Mouse (Mus musculus) CH12.LX (cell line): ENCODE measurements around the gene Ankrd9. TPM values are rescaled to one million over a fixed set of nuclear protein-coding genes. Genes with fewer than 3 reads are reported as not detected.

Experiments used
- DNase-seq: peaks from one replicate; pipeline ENCODE4 v3.0.0-alpha.2; 2013; ENCODE audit errors: extremely low read depth
- H3K27ac ChIP-seq: 2 replicates; pipeline ENCODE4 v1.5.1; 2012; ENCODE audit warnings: low read depth, mild to moderate bottlenecking, control low read depth, moderate library complexity; ENCODE audit not compliant: insufficient read depth
- H3K27me3 ChIP-seq: replicated peaks from 2 replicates; pipeline ENCODE3; 2012; ENCODE audit warnings: inconsistent platforms
- H3K36me3 ChIP-seq, 2 experiments: replicated peaks in 1 of 2; 2 replicates each; pipeline versions ENCODE3 to v1.6.1; 2012; ENCODE audit warnings: inconsistent platforms in 1 of 2, low read length in 1 of 2, mild to moderate bottlenecking in 1 of 2, mixed read lengths in 1 of 2, moderate library complexity in 1 of 2; ENCODE audit not compliant: control insufficient read depth in 1 of 2, insufficient read depth in 1 of 2
- H3K4me1 ChIP-seq, 2 experiments: 2 replicates each; pipeline ENCODE4 v1.6.1; 2012; ENCODE audit warnings: inconsistent platforms in 1 of 2, moderate library complexity in 1 of 2; ENCODE audit not compliant: insufficient read depth in 2 of 2, control insufficient read depth in 1 of 2
- H3K4me2 ChIP-seq: 2 replicates; pipeline ENCODE4 v1.6.1; 2012; ENCODE audit warnings: low read depth, mild to moderate bottlenecking, control low read depth; ENCODE audit not compliant: poor library complexity, insufficient read depth, severe bottlenecking
- H3K4me3 ChIP-seq, 3 experiments: fragments of 150-350 bp in 1 of 3; sonication (generic) in 1 of 3; replicated peaks in 1 of 3; 2 replicates each; pipeline versions ENCODE3 to v1.5.1; 2011 to 2012; ENCODE audit warnings: low read depth in 2 of 3, low read length in 2 of 3, mild to moderate bottlenecking in 2 of 3, moderate library complexity in 2 of 3, control low read depth in 1 of 3, improper control_type of control experiment in 1 of 3, inconsistent platforms in 1 of 3, mixed read lengths in 1 of 3; ENCODE audit not compliant: poor library complexity in 1 of 3
- H3K79me2 ChIP-seq: replicated peaks from 2 replicates; pipeline ENCODE4 v1.6.1; 2012; ENCODE audit warnings: mild to moderate bottlenecking, moderate library complexity; ENCODE audit not compliant: control insufficient read depth, poor library complexity, insufficient read depth, severe bottlenecking; ENCODE audit errors: extremely low read depth
- H3K9ac ChIP-seq: 2 replicates; pipeline ENCODE4 v1.6.1; 2012; ENCODE audit warnings: low read depth, mild to moderate bottlenecking, control low read depth, moderate library complexity; ENCODE audit not compliant: insufficient read depth
- H3K9me3 ChIP-seq: replicated peaks from 2 replicates; pipeline ENCODE3; 2012; ENCODE audit warnings: low read length, inconsistent platforms, mixed read lengths
- BHLHE40 ChIP-seq: IDR thresholded peaks from 2 replicates; pipeline ENCODE4 v1.6.1; 2011; ENCODE audit warnings: mild to moderate bottlenecking, low read depth, low read length, improper control_type of control experiment
- CHD2 ChIP-seq: IDR thresholded peaks from 2 replicates; pipeline ENCODE4 v1.6.1; 2011; ENCODE audit warnings: low read length, improper control_type of control experiment
- CTCF ChIP-seq, 2 experiments: IDR thresholded peaks in 1 of 2; conservative IDR thresholded peaks in 1 of 2; 2 replicates each; pipeline ENCODE4 v1.5.1; 2011 to 2012; ENCODE audit warnings: low read depth in 2 of 2, low read length in 2 of 2, improper control_type of control experiment in 1 of 2, inconsistent platforms in 1 of 2, mild to moderate bottlenecking in 1 of 2, moderate library complexity in 1 of 2
- E2F4 ChIP-seq: IDR thresholded peaks from 2 replicates; pipeline ENCODE4 v1.6.1; 2011; ENCODE audit warnings: low read depth, low read length, improper control_type of control experiment; ENCODE audit not compliant: insufficient replicate concordance
- ELF1 ChIP-seq: IDR thresholded peaks from 2 replicates; pipeline ENCODE4 v1.6.1; 2014; ENCODE audit warnings: low read depth, mild to moderate bottlenecking, inconsistent platforms, low read length, improper control_type of control experiment
- EP300 ChIP-seq: IDR thresholded peaks from 2 replicates; pipeline ENCODE4 v1.6.1; 2011; ENCODE audit warnings: low read length, improper control_type of control experiment
- ETS1 ChIP-seq: conservative IDR thresholded peaks from 2 replicates; pipeline ENCODE4 v1.6.1; 2012; ENCODE audit warnings: low read depth, mild to moderate bottlenecking, inconsistent platforms, low read length, improper control_type of control experiment, moderate library complexity
- GABPA ChIP-seq: IDR thresholded peaks from 2 replicates; pipeline ENCODE4 v1.6.1; 2012; ENCODE audit warnings: low read depth, low read length, improper control_type of control experiment, inconsistent platforms; ENCODE audit not compliant: insufficient replicate concordance
- IRF4 ChIP-seq: IDR thresholded peaks from 2 replicates; pipeline ENCODE4 v1.6.1; 2014; ENCODE audit warnings: low read depth, mild to moderate bottlenecking, inconsistent platforms, low read length, improper control_type of control experiment
- JUN ChIP-seq: IDR thresholded peaks from 2 replicates; pipeline ENCODE4 v1.6.1; 2011; ENCODE audit warnings: low read depth, mild to moderate bottlenecking, low read length, improper control_type of control experiment, moderate library complexity; ENCODE audit not compliant: insufficient read depth
- JUND ChIP-seq: conservative IDR thresholded peaks from 2 replicates; pipeline ENCODE4 v1.6.1; 2011; ENCODE audit warnings: low read depth, low read length, improper control_type of control experiment
- KAT2A ChIP-seq: IDR thresholded peaks from 2 replicates; pipeline ENCODE4 v1.6.1; 2012; ENCODE audit warnings: low read length, improper control_type of control experiment, inconsistent platforms; ENCODE audit not compliant: insufficient replicate concordance
- MAFK ChIP-seq: IDR thresholded peaks from 2 replicates; pipeline ENCODE4 v1.6.1; 2011; ENCODE audit warnings: low read length, improper control_type of control experiment; ENCODE audit not compliant: insufficient replicate concordance
- MAX ChIP-seq: IDR thresholded peaks from 2 replicates; pipeline ENCODE4 v1.6.1; 2011; ENCODE audit warnings: low read length, improper control_type of control experiment
- MAZ ChIP-seq: IDR thresholded peaks from 2 replicates; pipeline ENCODE4 v1.6.1; 2012; ENCODE audit warnings: low read depth, mild to moderate bottlenecking, inconsistent platforms, low read length, improper control_type of control experiment, moderate library complexity
- MEF2A ChIP-seq: IDR thresholded peaks from 2 replicates; pipeline ENCODE4 v1.6.1; 2014; ENCODE audit warnings: low read depth, mild to moderate bottlenecking, inconsistent platforms, low read length, improper control_type of control experiment, borderline replicate concordance
- MXI1 ChIP-seq: IDR thresholded peaks from 2 replicates; pipeline ENCODE4 v1.6.1; 2011; ENCODE audit warnings: mild to moderate bottlenecking, low read depth, low read length, improper control_type of control experiment
- MYC ChIP-seq: IDR thresholded peaks from 2 replicates; pipeline ENCODE4 v1.6.1; 2011; ENCODE audit warnings: low read depth, mild to moderate bottlenecking, improper control_type of control experiment, low read length
- NELFE ChIP-seq: IDR thresholded peaks from 2 replicates; pipeline ENCODE4 v1.6.1; 2011; ENCODE audit warnings: low read depth, low read length, improper control_type of control experiment
- NRF1 ChIP-seq: IDR thresholded peaks from 2 replicates; pipeline ENCODE4 v1.6.1; 2014; ENCODE audit warnings: low read depth, mild to moderate bottlenecking, inconsistent platforms, low read length, improper control_type of control experiment, moderate library complexity
- PAX5 ChIP-seq: IDR thresholded peaks from 2 replicates; pipeline ENCODE4 v1.6.1; 2012; ENCODE audit warnings: low read length, inconsistent platforms, mixed read lengths
- POLR2A ChIP-seq: IDR thresholded peaks from 2 replicates; pipeline ENCODE4 v1.6.1; 2011; ENCODE audit warnings: low read depth, mild to moderate bottlenecking, improper control_type of control experiment, low read length
- POLR2AphosphoS2 ChIP-seq: IDR thresholded peaks from 2 replicates; pipeline ENCODE4 v1.6.1; 2011; ENCODE audit warnings: low read depth, low read length, improper control_type of control experiment
- RCOR1 ChIP-seq: conservative IDR thresholded peaks from 2 replicates; pipeline ENCODE4 v1.6.1; 2012; ENCODE audit warnings: low read depth, mild to moderate bottlenecking, inconsistent platforms, low read length, improper control_type of control experiment
- SIN3A ChIP-seq: IDR thresholded peaks from 2 replicates; pipeline ENCODE4 v1.6.1; 2012; ENCODE audit warnings: low read length, improper control_type of control experiment, inconsistent platforms
- SMC3 ChIP-seq: IDR thresholded peaks from 2 replicates; pipeline ENCODE4 v1.6.1; 2011; ENCODE audit warnings: low read depth, low read length, improper control_type of control experiment
- TBP ChIP-seq: conservative IDR thresholded peaks from 2 replicates; pipeline ENCODE4 v1.6.1; 2011; ENCODE audit warnings: low read depth, low read length, improper control_type of control experiment
- TCF12 ChIP-seq: IDR thresholded peaks from 2 replicates; pipeline ENCODE4 v1.6.1; 2014; ENCODE audit warnings: low read depth, mild to moderate bottlenecking, inconsistent platforms, low read length, improper control_type of control experiment
- USF1 ChIP-seq: IDR thresholded peaks from 2 replicates; pipeline ENCODE4 v1.6.1; 2014; ENCODE audit warnings: low read depth, mild to moderate bottlenecking, inconsistent platforms, low read length, improper control_type of control experiment
- USF2 ChIP-seq: conservative IDR thresholded peaks from 2 replicates; pipeline ENCODE4 v1.6.1; 2011; ENCODE audit warnings: low read depth, low read length, improper control_type of control experiment
- ZC3H11A ChIP-seq: IDR thresholded peaks from 2 replicates; pipeline ENCODE4 v1.6.1; 2012; ENCODE audit warnings: low read depth, mild to moderate bottlenecking, inconsistent platforms, low read length, improper control_type of control experiment
- ZKSCAN1 ChIP-seq: IDR thresholded peaks from 2 replicates; pipeline ENCODE4 v1.6.1; 2012; ENCODE audit warnings: low read depth, inconsistent platforms, low read length, improper control_type of control experiment, borderline replicate concordance
- ZMIZ1 ChIP-seq: IDR thresholded peaks from 2 replicates; pipeline ENCODE4 v1.6.1; 2012; ENCODE audit warnings: low read depth, mild to moderate bottlenecking, inconsistent platforms, low read length, improper control_type of control experiment
- ZNF384 ChIP-seq: IDR thresholded peaks from 2 replicates; pipeline ENCODE4 v1.6.1; 2012; ENCODE audit warnings: low read depth, low read length, improper control_type of control experiment, inconsistent platforms
- dilution Hi-C: fragments of 300-500 bp; cut with MboI; formaldehyde crosslinking; loops from 2 replicates; pipeline ENCODE4 v1.14.3; 2020; ENCODE audit warnings: low sequenced_read_pairs; ENCODE audit not compliant: extremely low pct_unique_long_range_greater_than_20kb, extremely low pct_ligation_motif_present
- in situ Hi-C: fragments of 300-500 bp; cut with MboI; formaldehyde crosslinking; loops from 3 replicates; pipeline ENCODE4 v1.14.3; 2019; ENCODE audit warnings: low sequenced_read_pairs, low pct_ligation_motif_present, low pct_unique_long_range_greater_than_20kb, mixed read lengths
- polyA plus RNA-seq: library from polyadenylated mRNA; unstranded; fragments of >175 nt; gene quantifications from 2 replicates; pipeline ENCODE4 v1.2.1, GENCODE M21; 2012; ENCODE audit warnings: low read depth; ENCODE audit not compliant: insufficient read length
- total RNA-seq, 2 experiments: library from RNA; depleted of rRNA; stranded (reverse); fragments of 300-350 nt in 1 of 2; fragments of >200 nt in 1 of 2; gene quantifications; 2 replicates each; pipeline ENCODE4 v1.2.3; 2012 to 2014

Ankrd9 gene
- total and polyA plus RNA-seq, 3 experiments, result 2.4 to 5.2 (median 2.5) TPM

GRCm38 (mm10) chr12:110992128-110992553 lies 13.3 kb upstream of the Ankrd9 start (continued):
- no peak for TF ChIP-seq NRF1
- TF ChIP-seq POLR2A, result peak; percentile 52; the same call in 1 of the 2 replicates
- TF ChIP-seq JUN, result no peak
- no peak for TF ChIP-seq MAFK
- peak; percentile 46; the same call in 1 of the 2 replicates for TF ChIP-seq BHLHE40
- no peak for TF ChIP-seq MYC
- TF ChIP-seq SIN3A, result no peak
- peak; percentile 78 for TF ChIP-seq NELFE
- peak; percentile 51 for TF ChIP-seq MEF2A

GRCm38 (mm10) chr12:110991361-110992127 lies 12.7 kb upstream of the Ankrd9 start:
- H3K9ac ChIP-seq, result peak overlapping the region; percentile 76
- H3K79me2 ChIP-seq, result no peaks in the 10 kb centered on the region
- peak overlapping the region; percentile 27 to 57 (median 49) for H3K4me3 ChIP-seq
- in situ Hi-C loops, result loop anchor here (5.0 kb wide), 1 partner anchor 54 kb away; no protein-coding TSS in a partner anchor
- dilution Hi-C loops, result no loop called here
- H3K27ac ChIP-seq, result peak overlapping the region; percentile 27
- H3K4me2 ChIP-seq, result peak overlapping the region; percentile 79
- no peaks in the 10 kb centered on the region for H3K27me3 ChIP-seq
- H3K9me3 ChIP-seq, result no peaks in the 10 kb centered on the region
- H3K4me1 ChIP-seq, result peaks cover 3 to 11% of the 10 kb centered on the region in 2 experiments
- no peaks in the 10 kb centered on the region for H3K36me3 ChIP-seq
- DNase-seq, result peak; percentile 97
- TF ChIP-seq CHD2 (peak; percentile 67; the same call in 1 of the 2 replicates), MXI1 (0 out of 2 replicates have a peak, but pooled peaks have one; percentile 20), EP300 (peak; percentile 34; the same call in 1 of the 2 replicates), MEF2A (no peak; the same call in none of the 2 replicates), NELFE (peak; percentile 36; the same call in 1 of the 2 replicates), TBP (0 out of 2 replicates have a peak, but pooled peaks have one; percentile 60), JUND (0 out of 2 replicates have a peak, but pooled peaks have one; percentile 28), ELF1 (peak; percentile 86), RCOR1 (0 out of 2 replicates have a peak, but pooled peaks have one; percentile 42), ZNF384 (no peak), GABPA (no peak), JUN (no peak), USF1 (no peak), MAZ (peak; percentile 84), ZMIZ1 (peak; percentile 34; the same call in 1 of the 2 replicates), POLR2AphosphoS2 (no peak), IRF4 (peak; percentile 84), PAX5 (no peak), KAT2A (no peak), USF2 (no peak), ZKSCAN1 (no peak), SMC3 (peak; percentile 48), MAX (no peak; the same call in 1 of the 2 replicates), MAFK (no peak), BHLHE40 (no peak), CTCF (conservative IDR thresholded peaks at IDR 0.05 in 1 of 2, IDR thresholded peaks at IDR 0.05 in 1 of 2; ENCODE audit: low read depth in 2 of 2, low read length in 2 of 2) (peak; percentile 78 to 87), TCF12 (peak; percentile 59; the same call in 1 of the 2 replicates), ZC3H11A (no peak), SIN3A (no peak), ETS1 (peak; percentile 31; the same call in 1 of the 2 replicates), E2F4 (no peak)
